Mouse (Mus musculus): Measurements from ENCODE around the gene Herpud1. TPM values are rescaled to one million over a fixed set of nuclear protein-coding genes. Genes with fewer than 3 reads are reported as not detected.

The Herpud1 gene
- polyA plus RNA-seq, 1 experiment, result 93.4 TPM

GRCm38 (mm10) chr8:94354571-94354970 lies 31.7 kb upstream of the Herpud1 start:
- no peak for TF ChIP-seq CTCF (IDR thresholded peaks at IDR 0.05; ENCODE audit: low read depth, low read length)
- Histone ChIP-seq H3K4me1 (ENCODE audit: control insufficient read depth, insufficient read depth, low read length) (peaks cover 7% of the 10 kb centered on the region; the same call in 1 of the 2 replicates), H3K27ac (ENCODE audit: insufficient read depth, low read depth, low read length) (no peak overlapping the region), H3K4me3 (ENCODE audit: insufficient read depth, low read length) (no peak overlapping the region)

DNA sequence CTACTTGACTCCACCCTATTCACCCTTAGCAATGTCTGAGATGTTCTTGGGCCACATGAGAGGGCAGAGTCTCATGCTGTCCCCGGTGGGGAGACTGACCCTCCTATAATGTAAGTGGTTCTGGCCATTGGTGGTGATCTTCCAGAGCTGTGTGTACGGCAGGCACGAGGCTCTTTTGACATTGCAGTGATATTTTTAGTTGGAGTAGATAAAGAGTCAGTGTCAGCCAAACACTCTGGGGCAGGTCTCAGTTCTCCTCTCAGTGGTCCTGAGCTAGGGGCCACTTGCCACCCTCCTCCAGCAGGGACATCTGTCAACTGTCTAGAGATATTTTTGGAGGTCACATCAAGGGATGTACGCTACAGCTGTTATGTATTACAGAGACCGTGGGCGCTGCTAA lies 29.0 kb upstream of the Herpud1 start:
- Histone ChIP-seq H3K4me1 (ENCODE audit: control insufficient read depth, insufficient read depth, low read length) (peaks cover 7% of the 10 kb centered on the region; the same call in 1 of the 2 replicates), H3K4me3 (ENCODE audit: insufficient read depth, low read length) (no peak overlapping the region), H3K27ac (ENCODE audit: insufficient read depth, low read depth, low read length) (no peak overlapping the region)
- no peak for TF ChIP-seq CTCF (IDR thresholded peaks at IDR 0.05; ENCODE audit: low read depth, low read length)
- no peak for TF ChIP-seq POLR2A (IDR thresholded peaks at IDR 0.05; ENCODE audit: borderline replicate concordance, low read depth, low read length)

DNA sequence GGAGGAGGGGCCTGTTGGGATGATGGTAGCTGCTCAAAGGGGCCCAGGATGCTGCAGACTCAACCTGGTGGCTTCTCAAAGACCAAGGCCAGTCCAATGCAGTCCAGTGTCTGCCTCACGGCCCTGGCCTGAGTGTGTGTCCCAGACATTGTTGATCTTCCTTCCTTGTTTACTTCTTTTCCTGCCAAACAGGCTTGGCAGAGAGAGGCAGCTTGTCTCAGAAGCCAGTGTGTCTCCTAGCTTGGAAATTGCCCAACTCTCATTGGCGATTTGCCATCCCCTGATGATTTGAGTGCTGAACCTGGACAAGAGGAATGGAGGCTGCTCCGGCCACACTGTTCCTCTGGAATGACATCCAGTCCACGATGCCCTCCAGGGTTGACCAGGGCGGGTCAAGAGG lies 27.7 kb upstream of the Herpud1 start:
- TF ChIP-seq CTCF (IDR thresholded peaks at IDR 0.05; ENCODE audit: low read depth, low read length) (no peak), POLR2A (IDR thresholded peaks at IDR 0.05; ENCODE audit: borderline replicate concordance, low read depth, low read length) (no peak)
- no peak overlapping the region for H3K4me3 ChIP-seq (ENCODE audit: insufficient read depth, low read length)
- no peak overlapping the region for H3K27ac ChIP-seq (ENCODE audit: insufficient read depth, low read depth, low read length)
- H3K4me1 ChIP-seq (ENCODE audit: control insufficient read depth, insufficient read depth, low read length), result peaks cover 18% of the 10 kb centered on the region

DNA sequence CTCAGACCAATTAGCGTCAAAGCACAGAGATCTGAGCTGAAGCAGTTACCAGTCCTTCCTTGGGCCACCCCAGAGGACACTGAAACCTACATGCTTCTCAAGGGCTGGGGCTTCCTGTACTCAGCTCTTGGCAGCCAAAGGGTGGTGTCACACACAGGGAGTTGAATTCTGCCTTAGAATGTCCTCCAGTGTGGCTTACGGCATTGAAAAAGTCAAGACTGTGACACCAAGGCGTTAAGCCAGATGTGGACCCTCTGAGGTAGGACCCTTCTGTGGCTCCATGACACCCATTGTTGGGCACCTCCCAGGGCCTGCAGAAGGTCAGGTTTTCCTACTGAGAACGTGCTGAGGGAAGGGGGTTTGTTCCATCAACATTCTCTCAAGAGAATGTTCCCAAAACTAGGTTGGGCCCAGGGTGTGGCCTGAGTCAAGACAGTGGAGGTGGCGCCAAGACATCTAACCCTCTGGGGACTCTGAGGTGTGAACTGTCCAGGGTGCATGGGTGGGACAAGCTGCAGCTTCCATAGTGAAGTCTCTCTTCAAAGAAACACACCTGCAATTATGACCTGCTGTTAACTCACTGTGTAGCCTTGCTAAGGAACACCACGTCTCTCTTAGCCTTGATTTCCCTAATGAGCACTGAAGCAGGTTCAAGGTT lies 24.3 kb upstream of the Herpud1 start:
- TF ChIP-seq POLR2A (IDR thresholded peaks at IDR 0.05; ENCODE audit: borderline replicate concordance, low read depth, low read length), result no peak
- no peak for TF ChIP-seq CTCF (IDR thresholded peaks at IDR 0.05; ENCODE audit: low read depth, low read length)
- Histone ChIP-seq H3K27ac (ENCODE audit: insufficient read depth, low read depth, low read length) (no peak overlapping the region), H3K4me1 (ENCODE audit: control insufficient read depth, insufficient read depth, low read length) (peaks cover 39% of the 10 kb centered on the region)

DNA sequence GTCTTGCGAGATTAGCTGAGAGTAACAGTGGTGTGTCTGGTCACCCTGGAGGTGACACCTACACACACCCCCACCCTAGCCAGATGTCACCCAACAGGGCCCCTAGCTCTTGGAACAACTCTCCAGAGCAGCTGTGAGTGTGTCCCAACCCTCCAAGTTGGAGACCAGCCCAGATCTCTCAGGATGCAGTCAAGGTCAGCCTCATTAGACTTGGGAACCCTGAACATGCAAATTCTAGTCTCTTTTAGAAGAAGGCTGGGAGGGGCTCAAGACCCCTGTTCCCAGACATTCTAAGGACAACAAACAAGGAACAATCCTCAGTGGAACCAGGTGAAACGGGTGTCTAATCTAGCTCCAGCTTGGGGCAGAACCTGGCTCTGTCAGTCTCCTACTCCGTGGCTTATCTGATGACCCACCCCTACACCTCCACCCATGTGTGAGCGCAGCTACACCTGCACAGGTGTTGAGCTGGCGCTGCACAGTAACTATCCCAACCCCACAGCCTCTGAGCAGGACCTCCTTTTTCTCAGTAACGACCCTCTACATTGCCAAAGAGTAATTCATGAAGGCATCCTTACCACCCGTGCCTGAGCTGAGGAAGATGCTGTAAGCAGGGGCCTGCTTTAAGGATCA lies 23.5 kb upstream of the Herpud1 start:
- Histone ChIP-seq H3K4me1 (ENCODE audit: control insufficient read depth, insufficient read depth, low read length) (peaks cover 39% of the 10 kb centered on the region), H3K27ac (ENCODE audit: insufficient read depth, low read depth, low read length) (0 out of 2 replicates have a peak overlapping the region, but pooled peaks have one; percentile 19), H3K4me3 (ENCODE audit: insufficient read depth, low read length) (no peak overlapping the region)
- TF ChIP-seq CTCF (IDR thresholded peaks at IDR 0.05; ENCODE audit: low read depth, low read length), result no peak
- TF ChIP-seq POLR2A (IDR thresholded peaks at IDR 0.05; ENCODE audit: borderline replicate concordance, low read depth, low read length), result no peak

More for the DNA sequence above, 24.3 kb upstream of the Herpud1 start:
- no peak overlapping the region for H3K4me3 ChIP-seq (ENCODE audit: insufficient read depth, low read length)

- Histone ChIP-seq H3K27ac (ENCODE audit: insufficient read depth, low read depth, low read length) (0 out of 2 replicates have a peak overlapping the region, but pooled peaks have one; percentile 19), H3K4me3 (ENCODE audit: insufficient read depth, low read length) (no peak overlapping the region), H3K4me1 (ENCODE audit: control insufficient read depth, insufficient read depth, low read length) (peaks cover 39% of the 10 kb centered on the region)
- TF ChIP-seq POLR2A (IDR thresholded peaks at IDR 0.05; ENCODE audit: borderline replicate concordance, low read depth, low read length) (no peak), CTCF (IDR thresholded peaks at IDR 0.05; ENCODE audit: low read depth, low read length) (no peak)
Observed at GRCm38 (mm10) chr8:94363288-94363688, 22.9 kb upstream of the Herpud1 start.

DNA sequence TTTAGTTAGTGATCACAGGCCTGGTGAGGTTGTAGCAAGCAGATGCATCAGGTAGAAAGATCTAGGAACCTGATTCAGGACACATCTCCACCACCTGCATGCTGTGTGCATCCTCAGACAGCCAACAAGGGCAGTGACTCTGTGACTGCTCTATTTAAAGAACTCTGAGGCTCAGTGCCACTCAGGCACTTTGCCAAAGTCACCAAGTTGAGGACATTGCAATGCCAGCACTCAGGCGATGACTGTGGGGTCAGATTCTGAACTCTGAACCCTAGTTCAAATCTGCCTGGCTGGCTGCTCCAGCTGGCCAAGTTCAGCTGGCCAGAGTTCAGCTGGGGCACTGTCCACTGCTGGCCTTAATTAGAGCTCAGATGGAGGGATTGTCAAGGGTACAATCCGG lies 22.3 kb upstream of the Herpud1 start:
- Histone ChIP-seq H3K4me1 (ENCODE audit: control insufficient read depth, insufficient read depth, low read length) (peaks cover 33% of the 10 kb centered on the region), H3K4me3 (ENCODE audit: insufficient read depth, low read length) (no peak overlapping the region), H3K27ac (ENCODE audit: insufficient read depth, low read depth, low read length) (peak overlapping the region; percentile 96)
- TF ChIP-seq CTCF (IDR thresholded peaks at IDR 0.05; ENCODE audit: low read depth, low read length) (no peak), POLR2A (IDR thresholded peaks at IDR 0.05; ENCODE audit: borderline replicate concordance, low read depth, low read length) (no peak)

DNA sequence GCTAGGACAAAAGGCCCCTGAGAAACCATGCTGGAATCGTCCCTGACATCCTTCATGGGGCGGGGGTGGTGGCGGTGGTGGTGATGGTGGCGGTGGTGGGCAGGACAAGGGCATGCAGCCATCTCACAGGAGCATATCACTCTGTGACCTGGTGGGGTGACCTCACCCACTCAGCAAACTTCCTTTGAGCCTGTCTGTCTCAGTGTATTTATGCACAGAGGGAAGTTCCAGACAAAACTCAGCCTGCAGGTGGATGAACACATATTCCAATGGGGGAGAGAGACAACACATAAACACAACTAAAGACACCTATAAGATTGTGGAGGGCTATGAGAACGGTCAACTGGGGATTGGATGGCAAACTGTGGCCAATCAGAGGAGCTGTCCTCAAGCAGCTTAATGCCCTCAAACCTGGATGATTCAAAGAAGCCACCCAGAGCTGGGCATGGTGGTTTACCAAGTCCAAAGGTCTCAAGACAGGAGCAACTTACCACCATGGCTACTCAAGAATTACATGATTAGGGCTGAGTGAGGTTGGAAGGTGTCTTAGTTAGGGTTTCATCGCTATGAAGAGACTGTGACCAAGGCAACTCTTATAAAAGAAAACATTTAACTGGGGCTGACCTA lies 21.4 kb upstream of the Herpud1 start:
- H3K4me1 ChIP-seq (ENCODE audit: control insufficient read depth, insufficient read depth, low read length), result peaks cover 36% of the 10 kb centered on the region
- TF ChIP-seq POLR2A (IDR thresholded peaks at IDR 0.05; ENCODE audit: borderline replicate concordance, low read depth, low read length), result no peak
- TF ChIP-seq CTCF (IDR thresholded peaks at IDR 0.05; ENCODE audit: low read depth, low read length), result no peak
- H3K4me3 ChIP-seq (ENCODE audit: insufficient read depth, low read length), result peak overlapping the region; percentile 16; the same call in 1 of the 2 replicates
- peak overlapping the region; percentile 96 for H3K27ac ChIP-seq (ENCODE audit: insufficient read depth, low read depth, low read length)

DNA sequence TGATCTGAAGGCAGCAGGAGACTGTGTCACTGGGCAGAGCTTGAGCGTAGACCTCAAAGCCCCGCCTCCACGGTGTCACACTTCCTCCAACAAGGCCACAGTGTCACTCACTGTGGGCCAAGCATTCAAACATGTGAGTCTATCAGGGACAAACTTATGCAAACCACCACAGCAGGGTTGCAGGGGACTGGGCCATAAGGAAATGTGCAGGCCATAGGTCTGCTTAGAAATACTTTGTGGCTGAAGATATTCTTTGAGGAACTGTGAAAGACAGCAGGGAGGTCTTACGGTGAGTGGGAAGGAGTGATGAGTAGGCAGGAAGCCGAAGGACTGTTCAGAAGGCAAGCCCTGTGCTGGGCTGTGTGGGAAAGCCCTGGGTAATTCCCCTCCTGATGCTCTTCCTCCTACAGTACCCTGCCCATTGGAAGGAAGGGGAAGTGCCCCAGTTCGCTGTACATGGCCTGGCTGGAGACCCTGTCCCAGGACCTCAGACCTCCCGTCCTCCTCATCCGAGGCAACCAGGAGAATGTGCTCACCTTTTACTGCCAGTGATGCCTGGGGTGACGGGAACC lies 20.7 kb upstream of the Herpud1 start:
- TF ChIP-seq POLR2A (IDR thresholded peaks at IDR 0.05; ENCODE audit: borderline replicate concordance, low read depth, low read length), result no peak
- TF ChIP-seq CTCF (IDR thresholded peaks at IDR 0.05; ENCODE audit: low read depth, low read length), result no peak
- peak overlapping the region; percentile 96 for H3K27ac ChIP-seq (ENCODE audit: insufficient read depth, low read depth, low read length)
- H3K4me3 ChIP-seq (ENCODE audit: insufficient read depth, low read length), result peak overlapping the region; percentile 26
- peaks cover 43% of the 10 kb centered on the region for H3K4me1 ChIP-seq (ENCODE audit: control insufficient read depth, insufficient read depth, low read length)

- H3K4me3 ChIP-seq (ENCODE audit: insufficient read depth, low read length), result no peak overlapping the region
Observed at GRCm38 (mm10) chr8:94370839-94371238, 15.4 kb upstream of the Herpud1 start.

More at GRCm38 (mm10) chr8:94370839-94371238, 15.4 kb upstream of the Herpud1 start:
- Histone ChIP-seq H3K27ac (ENCODE audit: insufficient read depth, low read depth, low read length) (peak overlapping the region; percentile 59), H3K4me1 (ENCODE audit: control insufficient read depth, insufficient read depth, low read length) (peaks cover 45% of the 10 kb centered on the region)
- TF ChIP-seq POLR2A (IDR thresholded peaks at IDR 0.05; ENCODE audit: borderline replicate concordance, low read depth, low read length) (no peak), CTCF (IDR thresholded peaks at IDR 0.05; ENCODE audit: low read depth, low read length) (no peak)

Measured in bone marrow macrophage, adult 2 months (primary cell).